Mouse (Mus musculus): ENCODE measurements around the gene Ppy.

DNA sequence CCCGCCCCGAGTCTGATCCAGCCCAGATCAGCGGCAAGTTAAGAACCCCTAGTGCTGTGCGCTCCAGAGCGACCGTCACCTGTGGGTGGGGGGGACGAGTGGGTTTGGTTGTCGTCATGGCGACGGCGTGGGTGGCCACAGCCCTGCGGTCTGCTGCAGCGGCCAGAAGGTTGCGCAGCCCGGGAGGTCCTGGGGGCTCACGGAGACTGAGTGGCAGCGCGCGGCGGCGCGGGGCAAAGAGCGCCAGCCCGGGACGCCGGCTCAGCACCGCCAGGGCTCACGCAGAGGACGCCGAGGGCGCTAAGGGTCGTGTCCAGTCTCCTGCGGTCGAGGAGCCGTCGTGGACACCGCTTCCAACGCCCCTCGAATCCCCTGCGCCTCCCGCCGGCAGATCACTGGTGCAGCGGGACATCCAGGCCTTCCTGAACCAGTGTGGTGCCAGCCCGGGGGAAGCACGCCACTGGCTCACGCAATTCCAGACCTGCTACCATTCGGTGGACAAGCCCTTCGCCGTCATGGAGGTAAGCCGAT is 44.4 kb upstream of the Ppy start, which contains the start of gene Nags:
- TF ChIP-seq POLR2A (IDR thresholded peaks at IDR 0.05; ENCODE audit: borderline replicate concordance, extremely low read depth, insufficient read depth, insufficient read length, poor library complexity, severe bottlenecking): no peak
- no peak for TF ChIP-seq CTCF (IDR thresholded peaks at IDR 0.05; ENCODE audit: borderline replicate concordance, extremely low read depth, insufficient read depth, insufficient read length)
